Mouse (Mus musculus): ENCODE data around the gene Nmt1.

GRCm38 (mm10) chr11:103038037-103038436, 10.0 kb downstream of the Nmt1 start:
- TF ChIP-seq CTCF (IDR thresholded peaks at IDR 0.05; ENCODE audit: extremely low read depth, insufficient read depth, low read length) (no peak), POLR2A (IDR thresholded peaks at IDR 0.05; ENCODE audit: extremely low read depth, insufficient read depth, low read length) (no peak)
